Mouse (Mus musculus) midbrain, embryonic 11.5 days (tissue): ENCODE results near the gene Zfp553. TPM values are rescaled to one million over a fixed set of nuclear protein-coding genes. Genes with fewer than 3 reads are reported as not detected.
A peak's percentile ranks its signal among the peaks of the same experiment; 100 is the strongest.

Experiments used
- ATAC-seq: fragments of 200-750 bp; cut with Nextera tagmentation; 2 replicates; pipeline ENCODE4 v1.8.0; 2017; ENCODE audit warnings: moderate TSS enrichment, moderate library complexity; ENCODE audit not compliant: low FRiP score
- DNase-seq: peaks from one replicate; pipeline ENCODE4 v3.0.0; 2015; ENCODE audit warnings: low spot score; ENCODE audit errors: missing footprints
- H3K27ac ChIP-seq: fragments of 300-500 bp; sonication (generic); 2 replicates; pipeline ENCODE4 v1.5.1; 2014; ENCODE audit warnings: low read depth, low read length
- H3K27me3 ChIP-seq: fragments of 300-500 bp; sonication (generic); 2 replicates; pipeline ENCODE4 v1.6.1; 2014; ENCODE audit warnings: mild to moderate bottlenecking, low read length, moderate library complexity, mixed read lengths; ENCODE audit not compliant: control insufficient read depth, insufficient read depth
- H3K36me3 ChIP-seq: fragments of 300-500 bp; sonication (generic); 2 replicates; pipeline ENCODE4 v1.6.1; 2014; ENCODE audit warnings: mild to moderate bottlenecking, low read length, moderate library complexity, mixed read lengths; ENCODE audit not compliant: control insufficient read depth, insufficient read depth
- H3K4me1 ChIP-seq: fragments of 300-500 bp; sonication (generic); 2 replicates; pipeline ENCODE4 v1.6.1; 2014; ENCODE audit warnings: low read length; ENCODE audit not compliant: control insufficient read depth, insufficient read depth
- H3K4me2 ChIP-seq: fragments of 300-500 bp; sonication (generic); 2 replicates; pipeline ENCODE4 v1.6.1; 2014; ENCODE audit warnings: mild to moderate bottlenecking, moderate library complexity
- H3K4me3 ChIP-seq: fragments of 300-500 bp; sonication (generic); 2 replicates; pipeline ENCODE4 v1.5.1; 2014; ENCODE audit warnings: low read depth, low read length
- H3K9ac ChIP-seq: fragments of 300-500 bp; sonication (generic); 2 replicates; pipeline ENCODE4 v1.6.1; 2014; ENCODE audit warnings: low read length
- H3K9me3 ChIP-seq: fragments of 300-500 bp; sonication (generic); 2 replicates; pipeline ENCODE4 v1.6.1; 2016; ENCODE audit warnings: low read length; ENCODE audit not compliant: control insufficient read depth
- WGBS: fragments of 180-500 bp; shearing (Covaris S2); extraction: QIAGEN DNeasy Blood & Tissue Kit; methylation state at CpG from one replicate; pipeline ENCODE4 v1.1.7; 2014; 5-methylcytosine and 5-hydroxymethylcytosine counted together
- polyA plus RNA-seq: library from polyadenylated mRNA; unstranded; fragments of >200 nt; fragmentation: Nextera tagmentation; extraction: Ambion mirVana; gene quantifications from 2 replicates; pipeline ENCODE4 v1.2.1, GENCODE M21; 2014

Zfp553 gene
- polyA plus RNA-seq, 1 experiment from 2014 or later = 32.4 TPM

- Histone ChIP-seq H3K4me1 (peaks cover 10% of the 10 kb centered on the region), H3K36me3 (no peaks in the 10 kb centered on the region), H3K4me2 (peak overlapping the region; percentile 82; the same call in 1 of the 2 replicates), H3K27me3 (peaks cover 11% of the 10 kb centered on the region; the same call in 1 of the 2 replicates), H3K9me3 (no peaks in the 10 kb centered on the region), H3K4me3 (no peak overlapping the region), H3K27ac (no peak overlapping the region), H3K9ac (no peak overlapping the region)
- DNase-seq = no peak
- 81% methylated on average over 5 of the region's 5 CpGs for WGBS
- no peak for ATAC-seq
Observed at GRCm38 (mm10) chr7:127209851-127210250, 23.0 kb upstream of the Zfp553 start.

- 89% methylated on average over 4 of the region's 4 CpGs for WGBS
- Histone ChIP-seq H3K27ac (no peak overlapping the region), H3K4me1 (peaks cover 14% of the 10 kb centered on the region), H3K9me3 (no peaks in the 10 kb centered on the region), H3K4me2 (no peak overlapping the region), H3K4me3 (no peak overlapping the region), H3K9ac (no peak overlapping the region), H3K36me3 (no peaks in the 10 kb centered on the region), H3K27me3 (peaks cover 14% of the 10 kb centered on the region; the same call in 1 of the 2 replicates)
- no peak for ATAC-seq
- DNase-seq = no peak
Observed at GRCm38 (mm10) chr7:127210266-127210665, 22.6 kb upstream of the Zfp553 start.

- Histone ChIP-seq H3K27me3 (peaks cover 14% of the 10 kb centered on the region; the same call in 1 of the 2 replicates), H3K4me1 (peaks cover 14% of the 10 kb centered on the region), H3K4me3 (no peak overlapping the region), H3K9ac (no peak overlapping the region), H3K36me3 (no peaks in the 10 kb centered on the region), H3K9me3 (no peaks in the 10 kb centered on the region), H3K27ac (no peak overlapping the region), H3K4me2 (no peak overlapping the region)
- ATAC-seq (no peak), DNase-seq (no peak)
- WGBS = 67% methylated on average over 5 of the region's 5 CpGs
Observed at GRCm38 (mm10) chr7:127211014-127211745, 21.7 kb upstream of the Zfp553 start.

- ATAC-seq (no peak), DNase-seq (no peak)
- Histone ChIP-seq H3K4me1 (peaks cover 4% of the 10 kb centered on the region; the same call in 1 of the 2 replicates), H3K9ac (no peak overlapping the region), H3K27ac (no peak overlapping the region), H3K4me3 (no peak overlapping the region), H3K36me3 (no peaks in the 10 kb centered on the region), H3K27me3 (peaks cover 14% of the 10 kb centered on the region; the same call in 1 of the 2 replicates), H3K9me3 (no peaks in the 10 kb centered on the region), H3K4me2 (no peak overlapping the region)
- 90% methylated on average over 12 of the region's 12 CpGs for WGBS
Observed at GRCm38 (mm10) chr7:127212432-127213250, 20.2 kb upstream of the Zfp553 start.

GRCm38 (mm10) chr7:127213485-127213884 lies 19.4 kb upstream of the Zfp553 start:
- H3K4me3 ChIP-seq = no peak overlapping the region
- WGBS = 34% methylated on average over 7 of the region's 7 CpGs
- no peaks in the 10 kb centered on the region for H3K36me3 ChIP-seq
- peaks cover 4% of the 10 kb centered on the region; the same call in 1 of the 2 replicates for H3K4me1 ChIP-seq
- H3K27me3 ChIP-seq = peaks cover 14% of the 10 kb centered on the region; the same call in 1 of the 2 replicates
- ATAC-seq (no peak), DNase-seq (no peak)
- no peak overlapping the region for H3K27ac ChIP-seq
- no peak overlapping the region for H3K4me2 ChIP-seq
- H3K9ac ChIP-seq = no peak overlapping the region
- no peaks in the 10 kb centered on the region for H3K9me3 ChIP-seq

GRCm38 (mm10) chr7:127213930-127214329 lies 18.9 kb upstream of the Zfp553 start:
- Histone ChIP-seq H3K27me3 (peaks cover 14% of the 10 kb centered on the region; the same call in 1 of the 2 replicates), H3K9ac (no peak overlapping the region), H3K4me1 (peaks cover 4% of the 10 kb centered on the region; the same call in 1 of the 2 replicates), H3K9me3 (no peaks in the 10 kb centered on the region), H3K27ac (no peak overlapping the region), H3K36me3 (no peaks in the 10 kb centered on the region), H3K4me3 (no peak overlapping the region), H3K4me2 (no peak overlapping the region)
- WGBS = 46% methylated on average over 12 of the region's 12 CpGs
- ATAC-seq (no peak), DNase-seq (no peak)

- H3K4me3 ChIP-seq = no peak overlapping the region
- H3K27me3 ChIP-seq = peaks cover 14% of the 10 kb centered on the region; the same call in 1 of the 2 replicates
- H3K9ac ChIP-seq = 0 out of 2 replicates have a peak overlapping the region, but pooled peaks have one; percentile 11
- H3K27ac ChIP-seq = no peak overlapping the region
- H3K4me1 ChIP-seq = peaks cover 4% of the 10 kb centered on the region; the same call in 1 of the 2 replicates
- ATAC-seq (no peak), DNase-seq (no peak)
- 37% methylated on average over 21 of the region's 21 CpGs for WGBS
- H3K4me2 ChIP-seq = peak overlapping the region; percentile 26
- no peaks in the 10 kb centered on the region for H3K9me3 ChIP-seq
- H3K36me3 ChIP-seq = no peaks in the 10 kb centered on the region
Observed at GRCm38 (mm10) chr7:127214521-127214920, 18.3 kb upstream of the Zfp553 start.

GRCm38 (mm10) chr7:127214981-127215871 lies 17.6 kb upstream of the Zfp553 start:
- H3K27ac ChIP-seq = no peak overlapping the region
- peaks cover 14% of the 10 kb centered on the region; the same call in 1 of the 2 replicates for H3K27me3 ChIP-seq
- peak; percentile 94 for DNase-seq
- peaks cover 4% of the 10 kb centered on the region; the same call in 1 of the 2 replicates for H3K4me1 ChIP-seq
- 25% methylated on average over 33 of the region's 33 CpGs for WGBS
- H3K4me2 ChIP-seq = peak overlapping the region; percentile 26
- 0 out of 2 replicates have a peak overlapping the region, but pooled peaks have one; percentile 13 for H3K4me3 ChIP-seq
- H3K9ac ChIP-seq = peak overlapping the region; percentile 36
- H3K9me3 ChIP-seq = no peaks in the 10 kb centered on the region
- ATAC-seq = peak; percentile 16; the same call in 1 of the 2 replicates
- H3K36me3 ChIP-seq = no peaks in the 10 kb centered on the region
